In the genomic region with DNA sequence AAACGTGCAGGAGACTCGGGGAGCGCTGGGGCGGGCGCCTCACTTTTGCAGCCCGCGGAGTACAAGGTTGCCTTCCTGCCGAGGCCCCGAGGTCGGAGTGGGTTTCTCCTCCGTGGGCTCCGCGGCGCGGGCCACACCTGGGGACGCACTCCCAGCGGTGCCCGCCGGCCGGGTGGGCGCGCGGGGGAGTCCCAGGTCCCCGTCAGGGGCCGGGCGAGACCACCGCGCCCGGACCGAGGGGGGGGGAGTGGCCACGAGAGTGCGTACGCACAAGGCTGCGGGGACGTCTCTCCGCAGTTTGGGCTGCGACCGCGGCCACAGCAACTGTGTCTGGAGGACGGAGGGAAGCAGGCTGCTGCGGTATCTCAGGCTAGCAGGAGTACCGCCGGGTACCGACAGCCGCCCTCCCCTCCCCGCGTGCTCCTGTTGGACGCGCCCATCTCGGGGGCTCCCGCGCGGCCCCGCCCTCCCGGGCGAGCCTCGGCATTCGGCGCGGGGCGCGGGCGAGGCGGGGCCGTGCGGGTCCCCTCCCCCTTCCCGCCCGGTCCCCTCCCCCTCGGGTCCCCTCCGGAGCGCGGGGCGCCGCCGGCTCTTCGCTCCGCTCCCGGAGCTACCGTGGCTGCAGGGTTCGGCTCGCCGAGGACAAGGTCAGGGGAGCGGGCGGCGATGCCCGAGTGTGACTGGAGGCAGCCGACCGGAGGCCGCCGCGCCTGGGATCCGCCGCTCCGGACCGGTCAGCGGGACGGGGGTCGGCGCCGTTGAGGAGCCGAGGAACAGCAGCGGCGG, we compare ENCODE assay signal across 1 mouse cellular context.
A peak's percentile ranks its signal among the peaks of the same experiment; 100 is the strongest.
TF ChIP-seq lines count a peak whose summit lies in the region.

TSS of gene Atrnl1 (plus strand) at position 559 of the 786 bp plus-strand sequence.

TF ChIP-seq in MEL, 35 proteins besides CTCF, POLR2A, EP300 and RAD21 (continued from another document):
- TF ChIP-seq CHD2 (IDR thresholded peaks at IDR 0.05; ENCODE audit: low read length) (no peak), BHLHE40 (IDR thresholded peaks at IDR 0.05; ENCODE audit: borderline replicate concordance, low read depth, low read length) (no peak; the same call in 1 of the 2 replicates), POLR2AphosphoS2 (IDR thresholded peaks at IDR 0.05; ENCODE audit: low read length) (peak; percentile 78; the same call in 1 of the 2 replicates), USF2 (IDR thresholded peaks at IDR 0.05; ENCODE audit: borderline replicate concordance in 1 of 2, insufficient read depth in 1 of 2, low read depth in 1 of 2, low read length in 2 of 2) (no peak), MYC (IDR thresholded peaks at IDR 0.05; ENCODE audit: low read depth, low read length) (no peak), ZKSCAN1 (IDR thresholded peaks at IDR 0.05; ENCODE audit: low read depth, low read length) (no peak), MEF2A (IDR thresholded peaks at IDR 0.05; ENCODE audit: extremely low read depth, insufficient replicate concordance, low read depth, low read length, poor library complexity, severe bottlenecking) (no peak), UBTF (IDR thresholded peaks at IDR 0.05; ENCODE audit: borderline replicate concordance, insufficient read depth, low read depth, low read length) (peak; percentile 95), KAT2A (conservative IDR thresholded peaks at IDR 0.05; ENCODE audit: low read depth, low read length) (no peak; the same call in 1 of the 2 replicates), RCOR1 (IDR thresholded peaks at IDR 0.05; ENCODE audit: low read depth, low read length) (peak; percentile 11; the same call in 1 of the 2 replicates), ZMIZ1 (IDR thresholded peaks at IDR 0.05; ENCODE audit: low read depth, low read length) (peak; percentile 94), ETS1 (IDR thresholded peaks at IDR 0.05; ENCODE audit: low read depth, low read length) (peak; percentile 54), ZNF384 (IDR thresholded peaks at IDR 0.05; ENCODE audit: low read depth, low read length) (peak; percentile 78), MAFK (IDR thresholded peaks at IDR 0.05; ENCODE audit: borderline replicate concordance, low read depth, low read length) (no peak), MYB (IDR thresholded peaks at IDR 0.05; ENCODE audit: low read depth, low read length) (no peak), TAL1 (IDR thresholded peaks at IDR 0.05; ENCODE audit: low read length) (peak; percentile 15; the same call in 1 of the 2 replicates), GATA1 (IDR thresholded peaks at IDR 0.05; ENCODE audit: low read depth, low read length) (no peak)
